Mouse (Mus musculus): ENCODE results near the gene Ch25h.
A peak's percentile ranks its signal among the peaks of the same experiment; 100 is the strongest.

Gene Ch25h

GRCm38 (mm10) chr19:34474991-34475971 lies at the start of gene Ch25h:
Gene Ch25h, minus strand, starts transcription at chr19:34475164.
- DNase-seq (ENCODE audit: low spot score in 2 of 2) = peak in 1 of 2 experiments; percentile 27

GRCm38 (mm10) chr19:34524646-34525045 lies 49.7 kb upstream of the Ch25h start:
- no peak for DNase-seq (ENCODE audit: low spot score in 2 of 2)

DNA sequence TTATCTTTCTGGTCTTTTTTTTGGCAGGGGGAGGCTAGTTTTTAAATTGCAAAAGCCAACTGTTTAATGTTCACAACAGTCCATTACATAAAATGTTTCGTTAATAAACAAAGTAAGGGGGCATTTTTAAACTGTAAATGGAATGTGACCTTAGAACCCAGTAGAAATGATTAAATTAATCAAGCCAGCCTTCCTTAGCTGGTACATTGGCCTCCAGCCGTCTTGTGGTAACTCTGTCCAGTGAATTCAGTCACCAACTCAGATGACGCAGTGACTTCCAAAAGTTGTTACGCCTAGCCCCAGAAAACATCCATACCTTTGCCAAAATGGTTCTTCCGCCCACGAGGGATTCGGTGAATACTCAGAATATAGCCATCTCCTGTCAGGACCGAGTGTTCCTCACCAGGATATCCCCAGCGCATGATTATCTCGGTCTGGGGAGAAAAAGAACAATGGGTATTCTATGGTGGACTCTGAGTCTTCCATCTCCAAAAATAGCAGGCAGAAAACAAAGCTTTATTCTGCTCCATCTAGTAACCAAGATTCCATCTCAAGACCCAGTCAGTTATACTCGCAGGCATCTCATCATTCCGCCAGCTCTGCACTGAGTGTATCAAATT lies 48.3 kb upstream of the Ch25h start:
- no peak for DNase-seq (ENCODE audit: low spot score in 2 of 2)

DNA sequence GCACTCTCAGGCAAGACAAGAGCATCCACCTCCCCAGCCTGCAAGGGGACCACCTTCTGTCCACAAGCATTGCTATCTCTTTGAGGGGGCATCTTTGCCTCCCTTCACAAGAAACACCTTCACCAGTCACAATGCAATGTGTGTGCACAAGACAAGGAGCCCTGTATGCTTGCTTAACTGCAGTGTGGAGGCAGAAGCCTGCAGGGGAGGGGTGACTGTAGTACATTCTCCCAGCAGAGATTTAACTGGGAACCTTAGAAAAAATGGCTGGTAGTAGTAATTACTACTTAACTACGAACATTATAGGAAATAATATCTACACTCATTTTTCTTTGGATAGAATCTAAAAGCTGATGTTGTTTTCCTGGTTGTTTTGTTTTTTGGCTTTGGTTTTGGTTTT lies 47.0 kb upstream of the Ch25h start:
- no peak for DNase-seq (ENCODE audit: low spot score in 2 of 2)

DNA sequence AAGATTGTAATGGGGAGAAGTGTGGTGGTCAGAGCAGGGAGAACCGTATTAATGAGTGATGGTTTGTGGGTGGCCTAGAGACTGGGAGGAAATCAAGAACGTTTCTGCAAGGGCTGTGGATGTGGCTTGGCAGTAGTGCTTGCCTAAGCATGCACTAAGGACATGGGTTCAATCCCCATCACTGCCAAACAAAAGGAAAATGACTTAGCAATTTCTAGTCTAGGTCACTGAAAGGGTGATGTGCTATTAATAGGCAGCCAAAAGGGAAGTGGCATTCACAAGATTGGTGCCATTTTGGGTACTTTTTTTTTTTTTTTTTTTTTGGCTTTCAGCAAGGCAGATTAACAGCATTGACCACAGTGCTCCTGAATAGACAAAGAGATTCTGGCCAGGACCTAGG lies 46.4 kb upstream of the Ch25h start:
- DNase-seq (ENCODE audit: low spot score in 2 of 2) = no peak

DNA sequence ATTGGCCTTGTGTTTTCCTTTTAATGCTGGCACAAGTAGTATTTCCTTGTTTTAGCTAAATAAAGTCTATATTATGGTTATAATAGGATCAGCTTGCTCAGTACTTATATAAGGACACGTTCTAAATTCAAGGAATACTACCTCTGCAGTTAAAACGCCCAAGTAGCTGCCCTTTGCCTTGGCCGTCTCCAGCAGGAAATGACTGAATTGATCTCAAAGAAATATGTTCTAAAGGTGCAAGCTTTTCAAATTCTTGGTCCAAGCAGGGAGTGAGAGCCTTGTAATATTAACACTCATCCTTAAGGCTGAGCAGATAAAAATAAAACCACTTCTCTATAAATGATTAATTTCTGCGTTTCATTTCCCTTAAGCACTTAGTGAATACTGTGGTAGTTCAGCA lies 45.1 kb upstream of the Ch25h start:
- no peak for DNase-seq (ENCODE audit: low spot score in 2 of 2)

GRCm38 (mm10) chr19:34519646-34520045 lies 44.7 kb upstream of the Ch25h start:
- DNase-seq (ENCODE audit: low spot score in 2 of 2) = no peak

- DNase-seq (ENCODE audit: low spot score in 2 of 2) = no peak
Observed at GRCm38 (mm10) chr19:34518786-34519185, 43.8 kb upstream of the Ch25h start.

DNA sequence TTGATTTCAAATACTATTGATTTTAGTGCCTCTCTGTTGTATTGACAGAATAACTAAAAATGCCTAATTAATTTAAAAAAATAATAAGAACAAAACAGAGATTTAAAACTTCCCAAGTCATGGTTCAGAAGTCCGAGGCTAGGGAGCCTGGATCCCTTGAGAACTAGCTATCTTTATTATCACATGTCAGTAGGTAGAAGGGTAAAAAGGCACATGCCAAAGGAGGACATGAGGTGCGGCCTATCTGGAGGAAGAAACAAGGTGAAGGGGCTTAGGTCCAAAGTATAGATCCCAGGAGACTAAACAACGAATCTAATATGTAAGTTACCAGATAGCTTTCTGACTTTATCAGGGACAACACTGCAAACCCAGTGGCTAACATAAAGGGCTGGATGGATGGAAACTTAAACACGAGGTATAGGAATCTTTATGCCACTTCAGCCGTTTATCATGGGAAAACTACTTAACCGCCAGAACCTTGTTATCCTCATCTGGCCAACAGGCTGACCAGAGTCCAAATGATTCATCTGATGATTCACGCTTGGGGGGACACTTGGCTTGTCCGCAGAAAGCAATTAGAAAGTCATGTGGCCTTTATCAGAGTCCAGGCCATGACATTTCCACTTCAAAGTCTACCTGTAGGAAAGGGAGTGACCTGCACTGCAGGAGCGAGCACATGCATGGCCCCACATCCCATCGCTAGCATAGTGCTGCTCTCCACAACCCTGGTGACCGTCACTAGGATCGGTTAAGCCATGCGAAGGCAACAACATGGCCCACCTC lies 43.0 kb upstream of the Ch25h start:
- DNase-seq (ENCODE audit: low spot score in 2 of 2) = no peak

- DNase-seq (ENCODE audit: low spot score in 2 of 2) = no peak
Observed at GRCm38 (mm10) chr19:34517197-34517596, 42.2 kb upstream of the Ch25h start.

DNA sequence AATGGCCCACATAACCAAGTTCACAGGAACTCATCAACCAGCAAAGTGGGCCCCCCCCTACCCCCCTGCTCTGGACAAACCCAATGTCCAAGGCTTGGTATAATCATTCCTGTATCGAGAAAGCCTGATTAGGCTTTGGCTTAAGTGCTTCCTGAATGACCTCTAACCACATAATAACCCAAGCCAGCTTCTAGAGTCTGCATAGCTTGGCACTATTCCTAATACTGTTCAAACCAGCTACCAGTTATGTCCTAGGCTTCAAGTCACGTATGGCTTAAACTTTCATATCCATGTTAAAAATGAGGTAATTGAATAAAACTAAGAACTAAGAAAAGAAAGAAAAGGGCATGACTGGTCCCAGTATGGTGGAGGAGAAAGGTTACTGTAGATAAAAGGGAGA lies 41.4 kb upstream of the Ch25h start:
- DNase-seq (ENCODE audit: low spot score in 2 of 2) = no peak

DNA sequence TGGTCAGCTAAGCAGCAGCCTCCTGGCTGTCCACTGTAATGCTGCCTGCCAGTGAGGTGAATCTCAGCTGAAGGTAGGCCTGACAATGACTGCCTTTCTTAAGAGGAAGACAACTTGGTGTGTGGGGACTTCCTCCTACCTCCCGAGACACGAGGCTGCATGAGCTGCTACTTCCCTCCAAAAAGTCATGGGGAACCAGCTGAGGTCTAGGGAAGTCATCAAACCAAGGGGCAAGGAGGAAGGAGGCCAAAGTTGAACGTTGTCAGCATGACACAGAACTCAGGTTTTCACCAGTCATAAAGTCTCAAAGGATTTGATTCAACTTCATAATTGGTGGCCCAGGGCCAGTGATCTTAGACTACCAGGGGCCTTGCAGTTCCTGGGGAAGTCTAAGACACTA lies 40.7 kb upstream of the Ch25h start:
- DNase-seq (ENCODE audit: low spot score in 2 of 2) = no peak

DNA sequence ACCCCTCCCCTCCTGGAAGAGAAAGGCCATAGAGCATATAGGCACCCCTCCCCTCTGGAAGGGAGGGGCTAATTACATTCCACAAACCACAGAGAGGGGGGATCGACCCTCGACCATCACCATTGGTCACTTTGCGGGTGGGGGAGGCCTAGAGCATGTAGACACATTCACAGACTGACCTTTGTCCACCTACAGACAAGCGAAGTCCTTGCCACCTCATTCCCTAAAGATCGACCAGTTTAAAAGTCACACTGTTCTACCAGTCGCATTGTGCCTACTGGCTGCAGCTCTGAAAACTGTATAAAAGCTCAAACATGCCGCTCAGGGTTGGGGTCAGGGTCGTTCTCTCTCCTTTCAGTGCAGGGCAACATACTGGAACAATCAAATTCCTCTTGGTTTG lies 36.6 kb upstream of the Ch25h start:
- DNase-seq (ENCODE audit: low spot score in 2 of 2) = no peak

DNA sequence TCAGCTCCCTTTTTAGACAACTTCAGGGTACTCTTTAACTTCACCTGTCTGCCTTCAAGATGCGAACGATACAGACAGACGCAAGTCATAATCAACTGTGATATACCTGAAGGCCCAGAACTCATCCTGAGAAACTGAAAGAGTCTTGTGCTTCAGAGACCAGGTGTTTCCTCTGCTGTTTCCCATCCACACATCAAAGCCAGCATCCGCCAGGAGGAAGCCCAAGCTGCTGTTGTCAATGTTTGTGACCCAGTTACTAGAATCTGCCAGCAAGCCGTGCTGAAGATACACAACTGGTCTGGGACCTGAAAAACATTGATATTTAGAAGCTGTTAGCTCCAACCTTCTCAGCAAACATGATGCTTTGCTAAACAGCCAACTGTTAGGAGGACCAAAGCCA lies 35.8 kb upstream of the Ch25h start:
- DNase-seq (ENCODE audit: low spot score in 2 of 2) = no peak

DNA sequence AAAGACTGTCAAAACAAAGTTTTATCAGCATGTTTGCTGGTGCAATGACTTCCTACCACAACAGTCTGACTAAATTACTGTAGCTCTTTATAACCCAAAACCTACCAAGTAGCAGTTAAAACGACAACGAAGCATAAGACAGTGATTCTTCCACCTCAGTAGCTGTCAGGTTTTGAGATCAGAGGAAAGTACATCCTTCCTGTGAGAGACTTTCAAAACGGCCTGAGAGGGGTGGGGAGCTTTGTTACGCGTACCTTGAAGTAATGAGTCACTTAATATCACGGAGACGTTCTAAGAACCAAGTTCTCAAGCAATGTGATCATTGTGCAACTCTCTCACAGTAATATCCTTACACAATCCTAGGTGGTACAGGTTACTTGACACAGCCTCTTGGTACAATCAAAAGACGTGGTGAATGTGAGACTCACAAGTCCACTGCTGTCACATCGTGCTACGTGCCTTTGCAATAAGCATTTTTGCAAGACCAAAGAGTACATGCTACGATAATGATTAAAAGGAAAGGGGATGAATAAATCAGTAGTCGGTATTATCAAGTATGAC lies 30.3 kb upstream of the Ch25h start:
- no peak for DNase-seq (ENCODE audit: low spot score in 2 of 2)

GRCm38 (mm10) chr19:34500763-34501162 lies 25.8 kb upstream of the Ch25h start:
- DNase-seq (ENCODE audit: low spot score in 2 of 2) = peak; percentile 18 to 31

GRCm38 (mm10) chr19:34496353-34496752 lies 21.4 kb upstream of the Ch25h start:
- DNase-seq (ENCODE audit: low spot score in 2 of 2) = no peak

DNA sequence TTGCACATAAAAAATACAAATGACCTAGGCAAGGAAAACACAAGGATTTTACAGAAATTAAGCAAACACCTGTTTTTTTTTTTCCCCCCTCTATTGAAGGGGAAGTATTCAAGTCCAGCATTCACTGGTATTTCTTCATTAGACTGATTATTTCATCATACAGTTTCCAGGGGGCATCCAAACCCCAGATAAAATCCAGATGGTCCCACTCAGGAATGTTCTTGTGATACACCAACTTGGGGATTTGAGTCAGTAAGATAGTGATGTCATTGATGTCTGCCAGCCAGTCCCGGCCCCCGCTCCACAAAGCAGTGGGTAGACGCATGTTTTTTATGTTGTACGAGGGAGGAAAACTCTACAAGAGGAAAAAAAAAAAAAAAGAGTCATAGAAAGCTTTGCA lies 18.9 kb upstream of the Ch25h start:
- no peak for DNase-seq (ENCODE audit: low spot score in 2 of 2)

DNA sequence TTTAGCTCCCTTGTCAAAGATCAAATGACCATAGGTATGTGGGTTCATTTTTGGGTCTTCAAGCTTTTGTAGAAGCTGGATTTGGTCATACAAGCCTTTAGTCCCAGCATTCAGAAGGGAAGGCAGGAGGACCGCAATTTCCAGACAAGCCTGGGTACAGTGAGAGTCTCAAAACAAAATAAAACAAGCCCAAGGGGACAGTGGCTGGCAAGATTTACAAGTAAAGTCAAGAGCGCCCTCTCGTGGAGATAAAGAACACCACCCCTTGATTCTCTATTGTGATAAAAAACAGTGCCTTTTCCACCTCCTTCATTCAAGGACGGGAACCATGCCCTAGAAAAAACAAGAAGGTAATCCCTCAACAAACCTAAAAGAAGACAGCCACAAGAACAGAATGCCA lies 8.6 kb upstream of the Ch25h start:
- DNase-seq (ENCODE audit: low spot score in 2 of 2) = peak in 1 of 2 experiments; percentile 15

- DNase-seq (ENCODE audit: low spot score in 2 of 2) = no peak
Observed at GRCm38 (mm10) chr19:34474228-34474990, 555 bp downstream of the Ch25h start.

- DNase-seq (ENCODE audit: low spot score in 2 of 2) = no peak
Observed at GRCm38 (mm10) chr19:34471703-34472102, 3.3 kb downstream of the Ch25h start.

Data from frontal cortex, postnatal 10 days (tissue).